Mouse (Mus musculus) kidney, embryonic 15.5 days (tissue): Measurements from ENCODE around the gene Gtf2ird1. TPM values are rescaled to one million over a fixed set of nuclear protein-coding genes. Genes with fewer than 3 reads are reported as not detected.
"Not testable (repeated sequence)": the region's sequence is repeated elsewhere in the genome, so short reads cannot be mapped to it uniquely, and the experiment has no call there.

Experiments used
- ATAC-seq: fragments of 200-750 bp; cut with Nextera tagmentation; replicated peaks from 2 replicates; pipeline ENCODE4 v1.8.0; 2017; ENCODE audit warnings: moderate TSS enrichment; ENCODE audit not compliant: low FRiP score
- H3K27ac ChIP-seq: fragments of 300-500 bp; sonication (generic); 2 replicates; pipeline ENCODE4 v1.5.1; 2015; ENCODE audit warnings: mild to moderate bottlenecking, inconsistent platforms
- H3K27me3 ChIP-seq: fragments of 300-500 bp; sonication (generic); 2 replicates; pipeline ENCODE4 v1.6.1; 2015; ENCODE audit warnings: inconsistent platforms
- H3K36me3 ChIP-seq: fragments of 300-500 bp; sonication (generic); 2 replicates; pipeline ENCODE4 v1.6.1; 2015; ENCODE audit warnings: inconsistent platforms
- H3K4me1 ChIP-seq: fragments of 300-500 bp; sonication (generic); 2 replicates; pipeline ENCODE4 v1.6.1; 2015; ENCODE audit warnings: inconsistent platforms
- H3K4me2 ChIP-seq: fragments of 300-500 bp; sonication (generic); 2 replicates; pipeline ENCODE4 v1.6.1; 2015; ENCODE audit warnings: moderate library complexity, mild to moderate bottlenecking, inconsistent platforms
- H3K4me3 ChIP-seq: fragments of 300-500 bp; sonication (generic); replicated peaks from 2 replicates; pipeline ENCODE4 v1.5.1; 2015; ENCODE audit warnings: mild to moderate bottlenecking, inconsistent platforms
- H3K9ac ChIP-seq: fragments of 300-500 bp; sonication (generic); 2 replicates; pipeline ENCODE4 v1.6.1; 2015; ENCODE audit warnings: mild to moderate bottlenecking, inconsistent platforms
- H3K9me3 ChIP-seq: fragments of 300-500 bp; sonication (generic); replicated peaks from 2 replicates; pipeline ENCODE4 v1.6.1; 2016; ENCODE audit warnings: inconsistent platforms
- WGBS: fragments of 180-500 bp; shearing (Covaris S2); methylation state at CpG from one replicate; pipeline ENCODE4 v1.1.7; 2015; ENCODE audit warnings: mixed read lengths; 5-methylcytosine and 5-hydroxymethylcytosine counted together
- polyA plus RNA-seq: library from polyadenylated mRNA; unstranded; fragments of >200 nt; fragmentation: Nextera tagmentation; extraction: Ambion mirVana; gene quantifications from 2 replicates; pipeline ENCODE4 v1.2.1, GENCODE M21; 2015

The Gtf2ird1 gene
- polyA plus RNA-seq, 1 experiment from 2014 or later, result 84.3 TPM

- no peaks in the 10 kb centered on the region for H3K9me3 ChIP-seq
- WGBS, result 62% methylated on average over 6 of the region's 6 CpGs
- peaks cover 12% of the 10 kb centered on the region for H3K4me1 ChIP-seq
- peaks cover 94% of the 10 kb centered on the region for H3K36me3 ChIP-seq
- no peak overlapping the region for H3K4me3 ChIP-seq
- no peak overlapping the region for H3K4me2 ChIP-seq
- no peak overlapping the region for H3K9ac ChIP-seq
- peak; percentile 40; the same call in 1 of the 2 replicates for ATAC-seq
- H3K27ac ChIP-seq, result peak overlapping the region; percentile 87
- H3K27me3 ChIP-seq, result no peaks in the 10 kb centered on the region
Observed at GRCm38 (mm10) chr5:134393624-134394023, 62.9 kb downstream of the Gtf2ird1 start.

DNA sequence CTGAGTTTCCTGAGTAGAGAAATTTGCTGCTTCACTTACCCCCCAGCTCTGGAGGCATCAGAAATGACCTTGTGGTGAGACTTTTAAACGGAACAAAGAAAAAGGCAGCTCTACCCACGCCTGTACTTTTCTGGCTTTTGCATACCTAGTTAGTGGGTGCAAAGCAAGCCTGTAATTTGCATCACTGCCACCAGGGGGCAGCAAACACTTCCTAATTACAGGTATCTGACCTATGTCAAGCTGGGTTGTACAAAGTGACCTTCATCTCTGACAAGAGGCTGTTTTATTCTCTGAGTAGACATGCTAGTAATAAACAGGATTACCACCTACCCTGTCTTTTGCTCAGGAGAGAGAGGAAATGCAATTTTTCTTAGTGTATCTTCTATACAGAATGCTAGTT, 71.4 kb downstream of the Gtf2ird1 start:
- Histone ChIP-seq H3K4me2 (no peak overlapping the region), H3K4me3 (no peak overlapping the region), H3K36me3 (peaks cover 85% of the 10 kb centered on the region), H3K9me3 (no peaks in the 10 kb centered on the region), H3K27ac (no peak overlapping the region), H3K27me3 (no peaks in the 10 kb centered on the region), H3K9ac (no peak overlapping the region), H3K4me1 (no peaks in the 10 kb centered on the region)
- WGBS, result 87% methylated on average over 2 of the region's 2 CpGs
- ATAC-seq, result no peak

DNA sequence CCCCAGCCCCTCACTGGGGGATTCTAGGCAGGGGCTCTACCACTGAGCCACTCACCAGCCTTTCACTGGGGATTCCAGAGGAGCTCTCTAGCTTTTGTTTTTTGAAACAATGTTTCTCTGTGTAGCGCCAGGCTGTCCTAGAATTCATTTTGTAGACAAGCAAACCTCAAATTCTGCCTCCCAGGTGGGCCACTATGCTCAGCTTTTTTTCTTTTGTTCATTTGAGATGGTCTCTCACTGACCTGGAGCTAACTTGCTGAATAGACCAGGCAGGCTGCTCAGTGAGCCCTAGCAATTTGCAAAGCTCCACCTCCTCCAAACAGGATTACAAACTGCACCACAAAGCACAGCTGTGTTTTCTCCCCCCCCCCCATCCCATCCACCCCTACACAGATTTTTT, 81.3 kb downstream of the Gtf2ird1 start:
- peak overlapping the region; percentile 24; the same call in 1 of the 2 replicates for H3K27ac ChIP-seq
- peaks cover 52% of the 10 kb centered on the region for H3K36me3 ChIP-seq
- H3K4me2 ChIP-seq, result no peak overlapping the region
- no peaks in the 10 kb centered on the region for H3K4me1 ChIP-seq
- ATAC-seq, result no peak
- H3K4me3 ChIP-seq, result no peak overlapping the region
- no peak overlapping the region for H3K9ac ChIP-seq
- 94% methylated on average over 1 of the region's 1 CpGs for WGBS
- H3K27me3 ChIP-seq, result no peaks in the 10 kb centered on the region
- no peaks in the 10 kb centered on the region for H3K9me3 ChIP-seq

- Histone ChIP-seq H3K9ac (no peak overlapping the region), H3K27me3 (no peaks in the 10 kb centered on the region), H3K36me3 (peaks cover 59% of the 10 kb centered on the region), H3K9me3 (no peaks in the 10 kb centered on the region), H3K4me1 (no peaks in the 10 kb centered on the region), H3K27ac (peak overlapping the region; percentile 86), H3K4me2 (no peak overlapping the region), H3K4me3 (no peak overlapping the region)
- ATAC-seq, result peak; percentile 78
Observed at GRCm38 (mm10) chr5:134374546-134374945, 82.0 kb downstream of the Gtf2ird1 start.

DNA sequence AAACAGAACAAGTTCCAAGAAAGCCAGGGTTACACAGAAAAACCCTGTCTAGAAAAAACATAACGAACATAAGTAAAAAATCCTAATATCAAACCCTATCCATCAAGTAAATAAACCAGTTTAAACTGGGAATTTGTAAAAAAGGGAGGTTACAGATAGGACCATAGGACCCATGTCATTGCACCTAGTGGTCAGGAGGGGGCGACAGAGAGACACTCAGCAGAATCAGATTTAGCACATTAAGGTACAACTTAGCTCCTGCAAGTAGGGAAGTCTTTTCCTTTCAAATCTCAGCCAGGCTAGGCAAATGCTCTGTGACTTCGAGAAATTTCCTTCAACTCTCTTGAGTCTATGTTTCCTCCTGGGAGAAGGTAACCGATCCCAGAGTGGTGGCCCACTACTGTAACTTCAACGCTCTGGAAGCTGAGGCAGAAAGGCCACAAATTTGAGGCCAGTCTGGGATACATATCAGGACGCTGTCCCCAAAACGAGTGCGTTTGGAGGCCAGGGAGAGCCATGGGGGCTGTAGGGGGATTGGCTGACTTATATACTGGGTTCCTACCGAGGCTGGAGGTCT, 82.5 kb downstream of the Gtf2ird1 start:
- Histone ChIP-seq H3K4me1 (no peaks in the 10 kb centered on the region), H3K4me3 (no peak overlapping the region), H3K27me3 (no peaks in the 10 kb centered on the region), H3K9me3 (no peaks in the 10 kb centered on the region), H3K36me3 (peaks cover 64% of the 10 kb centered on the region), H3K27ac (peak overlapping the region; percentile 86), H3K9ac (no peak overlapping the region), H3K4me2 (no peak overlapping the region)
- 64% methylated on average over 9 of the region's 9 CpGs for WGBS
- ATAC-seq, result 0 out of 2 replicates have a peak, but pooled peaks have one; percentile 8

- ATAC-seq, result no peak
- no peaks in the 10 kb centered on the region for H3K4me1 ChIP-seq
- H3K9ac ChIP-seq, result no peak overlapping the region
- H3K27me3 ChIP-seq, result no peaks in the 10 kb centered on the region
- H3K27ac ChIP-seq, result no peak overlapping the region
- no peak overlapping the region for H3K4me2 ChIP-seq
- peaks cover 71% of the 10 kb centered on the region for H3K36me3 ChIP-seq
- H3K4me3 ChIP-seq, result no peak overlapping the region
- 95% methylated on average over 6 of the region's 6 CpGs for WGBS
- no peaks in the 10 kb centered on the region for H3K9me3 ChIP-seq
Observed at GRCm38 (mm10) chr5:134372926-134373658, 83.4 kb downstream of the Gtf2ird1 start.

- 86% methylated on average over 5 of the region's 5 CpGs for WGBS
- Histone ChIP-seq H3K27me3 (no peaks in the 10 kb centered on the region), H3K9me3 (no peaks in the 10 kb centered on the region), H3K4me2 (no peak overlapping the region), H3K36me3 (peaks cover 71% of the 10 kb centered on the region), H3K4me1 (no peaks in the 10 kb centered on the region), H3K9ac (no peak overlapping the region), H3K27ac (no peak overlapping the region), H3K4me3 (no peak overlapping the region)
- ATAC-seq, result no peak
Observed at GRCm38 (mm10) chr5:134371511-134372289, 84.8 kb downstream of the Gtf2ird1 start.

GRCm38 (mm10) chr5:134370831-134371230, 85.7 kb downstream of the Gtf2ird1 start:
- no peak overlapping the region for H3K4me3 ChIP-seq
- no peaks in the 10 kb centered on the region for H3K4me1 ChIP-seq
- 86% methylated on average over 2 of the region's 2 CpGs for WGBS
- H3K4me2 ChIP-seq, result no peak overlapping the region
- H3K9me3 ChIP-seq, result no peaks in the 10 kb centered on the region
- H3K27me3 ChIP-seq, result no peaks in the 10 kb centered on the region
- no peak overlapping the region for H3K9ac ChIP-seq
- H3K27ac ChIP-seq, result no peak overlapping the region
- peaks cover 69% of the 10 kb centered on the region for H3K36me3 ChIP-seq
- ATAC-seq, result no peak

- no peak overlapping the region for H3K4me3 ChIP-seq
- WGBS, result 90% methylated on average over 4 of the region's 4 CpGs
Observed at GRCm38 (mm10) chr5:134359101-134359500, 97.4 kb downstream of the Gtf2ird1 start.

DNA sequence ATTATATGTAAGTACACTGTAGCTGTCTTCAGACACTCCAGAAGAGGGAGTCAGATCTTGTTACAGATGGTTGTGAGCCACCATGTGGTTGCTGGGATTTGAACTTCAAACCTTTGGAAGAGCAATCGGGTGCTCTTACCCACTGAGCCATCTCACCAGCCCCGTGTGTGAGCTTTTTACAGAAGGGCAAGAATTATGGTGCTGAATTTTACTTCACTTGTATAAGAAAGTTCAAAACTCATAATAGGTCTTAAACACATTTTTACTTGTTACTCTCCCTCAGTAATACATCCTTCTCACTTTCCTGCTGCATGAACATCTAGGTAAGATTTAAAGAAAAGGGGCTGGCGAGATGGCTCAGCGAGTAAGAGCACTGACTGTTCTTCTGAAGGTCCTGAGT, 101.1 kb downstream of the Gtf2ird1 start:
- H3K4me1 ChIP-seq, H3K27ac ChIP-seq, H3K9me3 ChIP-seq, H3K9ac ChIP-seq, H3K4me3 ChIP-seq, ATAC-seq, H3K4me2 ChIP-seq, H3K27me3 ChIP-seq: not testable (repeated sequence)
- 92% methylated on average over 4 of the region's 4 CpGs for WGBS
- H3K36me3 ChIP-seq, result peaks cover 38% of the 10 kb centered on the region

More at GRCm38 (mm10) chr5:134359101-134359500, 97.4 kb downstream of the Gtf2ird1 start:
- no peaks in the 10 kb centered on the region for H3K27me3 ChIP-seq
- H3K4me1 ChIP-seq, result no peaks in the 10 kb centered on the region
- no peak overlapping the region for H3K9ac ChIP-seq
- peaks cover 68% of the 10 kb centered on the region for H3K36me3 ChIP-seq
- no peaks in the 10 kb centered on the region for H3K9me3 ChIP-seq
- H3K4me2 ChIP-seq, result no peak overlapping the region
- no peak overlapping the region for H3K27ac ChIP-seq
- no peak for ATAC-seq

- ATAC-seq, result no peak
- H3K4me2 ChIP-seq, result no peak overlapping the region
- H3K27me3 ChIP-seq, result no peaks in the 10 kb centered on the region; the same call in 1 of the 2 replicates
- peaks cover 11% of the 10 kb centered on the region for H3K4me1 ChIP-seq
- no peak overlapping the region for H3K27ac ChIP-seq
- WGBS, result 74% methylated on average over 4 of the region's 4 CpGs
- H3K4me3 ChIP-seq, result no peak overlapping the region
- peaks cover 16% of the 10 kb centered on the region for H3K36me3 ChIP-seq
- no peak overlapping the region for H3K9ac ChIP-seq
- H3K9me3 ChIP-seq, result no peaks in the 10 kb centered on the region
Observed at GRCm38 (mm10) chr5:134353117-134353516, 103.4 kb downstream of the Gtf2ird1 start.

- no peak overlapping the region for H3K4me3 ChIP-seq
- no peak overlapping the region for H3K9ac ChIP-seq
- no peaks in the 10 kb centered on the region; the same call in 1 of the 2 replicates for H3K27me3 ChIP-seq
- no peaks in the 10 kb centered on the region for H3K9me3 ChIP-seq
- H3K4me1 ChIP-seq, result peaks cover 11% of the 10 kb centered on the region
- ATAC-seq, result no peak
- no peak overlapping the region for H3K4me2 ChIP-seq
- WGBS, result 69% methylated on average over 3 of the region's 3 CpGs
- peaks cover 11% of the 10 kb centered on the region for H3K36me3 ChIP-seq
- 0 out of 2 replicates have a peak overlapping the region, but pooled peaks have one; percentile 33 for H3K27ac ChIP-seq
Observed at GRCm38 (mm10) chr5:134352527-134353001, 104.0 kb downstream of the Gtf2ird1 start.
